Mouse (Mus musculus) embryonic facial prominence, embryonic 11.5 days (tissue): ENCODE results near the gene Svs3b. TPM values are rescaled to one million over a fixed set of nuclear protein-coding genes. Genes with fewer than 3 reads are reported as not detected.
"Not testable (repeated sequence)": the region's sequence is repeated elsewhere in the genome, so short reads cannot be mapped to it uniquely, and the experiment has no call there.

Source experiments
- ATAC-seq: fragments of 200-750 bp; cut with Nextera tagmentation; replicated peaks from 2 replicates; pipeline ENCODE4 v1.8.0; 2017; ENCODE audit warnings: low read depth; ENCODE audit not compliant: insufficient number of reproducible peaks, low FRiP score, low TSS enrichment
- DNase-seq: peaks from one replicate; pipeline ENCODE4 v3.0.0-alpha.2; 2015; ENCODE audit warnings: low spot score
- H3K27ac ChIP-seq: fragments of 300-500 bp; sonication (generic); replicated peaks from 2 replicates; pipeline ENCODE4 v1.5.1; 2014; ENCODE audit warnings: mild to moderate bottlenecking, low read depth, low read length, control low read depth
- H3K27me3 ChIP-seq: fragments of 300-500 bp; sonication (generic); 2 replicates; pipeline ENCODE4 v1.6.1; 2014; ENCODE audit warnings: mild to moderate bottlenecking, low read length, moderate library complexity, mixed read lengths; ENCODE audit not compliant: control insufficient read depth, insufficient read depth
- H3K36me3 ChIP-seq: fragments of 300-500 bp; sonication (generic); replicated peaks from 2 replicates; pipeline ENCODE4 v1.6.1; 2014; ENCODE audit warnings: low read depth, mild to moderate bottlenecking, low read length, moderate library complexity, mixed read lengths; ENCODE audit not compliant: control insufficient read depth, insufficient read depth
- H3K4me1 ChIP-seq: fragments of 300-500 bp; sonication (generic); 2 replicates; pipeline ENCODE4 v1.6.1; 2014; ENCODE audit warnings: low read length, mixed read lengths; ENCODE audit not compliant: control insufficient read depth, insufficient read depth
- H3K4me2 ChIP-seq: fragments of 300-500 bp; sonication (generic); 2 replicates; pipeline ENCODE4 v1.6.1; 2014; ENCODE audit warnings: low read depth, mild to moderate bottlenecking, control low read depth, low read length, moderate library complexity
- H3K4me3 ChIP-seq: fragments of 300-500 bp; sonication (generic); 2 replicates; pipeline ENCODE4 v1.5.1; 2014; ENCODE audit warnings: low read depth, low read length, control low read depth
- H3K9ac ChIP-seq: fragments of 300-500 bp; sonication (generic); replicated peaks from 2 replicates; pipeline ENCODE4 v1.6.1; 2014; ENCODE audit warnings: mild to moderate bottlenecking, control low read depth, low read length
- H3K9me3 ChIP-seq: fragments of 300-500 bp; sonication (generic); replicated peaks from 2 replicates; pipeline ENCODE4 v1.6.1; 2016; ENCODE audit warnings: mild to moderate bottlenecking, low read length, inconsistent platforms, mixed read lengths; ENCODE audit not compliant: control insufficient read depth
- WGBS: fragments of 180-500 bp; shearing (Covaris S2); extraction: QIAGEN DNeasy Blood & Tissue Kit; methylation state at CpG from one replicate; pipeline ENCODE4 v1.1.7; 2014; 5-methylcytosine and 5-hydroxymethylcytosine counted together
- polyA plus RNA-seq: library from polyadenylated mRNA; unstranded; fragments of >200 nt; fragmentation: Nextera tagmentation; extraction: Ambion mirVana; gene quantifications from 2 replicates; pipeline ENCODE4 v1.2.1, GENCODE M21; 2014

Svs3b gene
- polyA plus RNA-seq: not detected in 2 replicates

- not testable (repeated sequence) for H3K27ac ChIP-seq, H3K4me1 ChIP-seq, DNase-seq, H3K27me3 ChIP-seq, H3K4me2 ChIP-seq, ATAC-seq, H3K9ac ChIP-seq, H3K9me3 ChIP-seq, H3K36me3 ChIP-seq, H3K4me3 ChIP-seq
- WGBS: 90% methylated on average over 1 of the region's 1 CpGs
Observed at GRCm38 (mm10) chr2:164256540-164256939, at the start of gene Svs3b. Svs3b (minus strand) TSS chr2:164256640.

- H3K9ac ChIP-seq, H3K27me3 ChIP-seq, H3K4me1 ChIP-seq, H3K4me2 ChIP-seq, H3K36me3 ChIP-seq, H3K27ac ChIP-seq, DNase-seq, ATAC-seq, H3K4me3 ChIP-seq, H3K9me3 ChIP-seq: not testable (repeated sequence)
- WGBS: 78% methylated on average over 1 of the region's 1 CpGs
Observed at GRCm38 (mm10) chr2:164288968-164289367, 32.5 kb upstream of the Svs3b start, which contains the start of gene Svs3a. Svs3a (plus strand) TSS chr2:164289268.

GRCm38 (mm10) chr2:164278359-164278758 lies 21.9 kb upstream of the Svs3b start, which contains the start of gene Svs4:
Svs4 (minus strand) TSS chr2:164278459.
- Histone ChIP-seq H3K4me3 (no peak within 1 kb of the TSS), H3K4me1 (no peaks in the 10 kb centered on the region), H3K27ac (no peak within 1 kb of the TSS), H3K4me2 (no peak within 1 kb of the TSS), H3K9ac (no peak within 1 kb of the TSS), H3K27me3 (no peaks in the 10 kb centered on the region), H3K9me3 (no peaks in the 10 kb centered on the region), H3K36me3 (no peaks in the 10 kb centered on the region)
- ATAC-seq: no peak
- WGBS: 94% methylated on average over 4 of the region's 4 CpGs
- DNase-seq: no peak

- ATAC-seq: no peak
- 82% methylated on average over 3 of the region's 3 CpGs for whole genome bisulfite sequencing
Observed at GRCm38 (mm10) chr2:164238366-164238765, 18.1 kb downstream of the Svs3b start, which contains the start of gene Svs2. Svs2 (minus strand) TSS chr2:164238466.

GRCm38 (mm10) chr2:164232671-164233070 lies 23.8 kb downstream of the Svs3b start:
- Histone ChIP-seq H3K4me3 (no peak overlapping the region), H3K9me3 (no peaks in the 10 kb centered on the region), H3K27ac (no peak overlapping the region), H3K36me3 (no peaks in the 10 kb centered on the region), H3K9ac (no peak overlapping the region), H3K4me1 (no peaks in the 10 kb centered on the region), H3K4me2 (no peak overlapping the region), H3K27me3 (no peaks in the 10 kb centered on the region)
- 89% methylated on average over 8 of the region's 8 CpGs for whole genome bisulfite sequencing
- ATAC-seq: no peak
- no peak for DNase-seq

More at GRCm38 (mm10) chr2:164238366-164238765, 18.1 kb downstream of the Svs3b start, which contains the start of gene Svs2:
- no peak within 1 kb of the TSS for H3K27ac ChIP-seq
- H3K4me3 ChIP-seq: no peak within 1 kb of the TSS
- H3K9me3 ChIP-seq: no peaks in the 10 kb centered on the region
- H3K36me3 ChIP-seq: no peaks in the 10 kb centered on the region
- H3K4me1 ChIP-seq: no peaks in the 10 kb centered on the region
- H3K27me3 ChIP-seq: no peaks in the 10 kb centered on the region
- DNase-seq: no peak
- H3K4me2 ChIP-seq: no peak within 1 kb of the TSS
- H3K9ac ChIP-seq: no peak within 1 kb of the TSS

- H3K9me3 ChIP-seq: no peaks in the 10 kb centered on the region
- ATAC-seq (no peak), DNase-seq (no peak)
- no peaks in the 10 kb centered on the region for H3K36me3 ChIP-seq
- H3K4me3 ChIP-seq: no peak overlapping the region
- H3K9ac ChIP-seq: no peak overlapping the region
- H3K27ac ChIP-seq: no peak overlapping the region
- H3K27me3 ChIP-seq: no peaks in the 10 kb centered on the region
- WGBS: 87% methylated on average over 8 of the region's 8 CpGs
- H3K4me1 ChIP-seq: no peaks in the 10 kb centered on the region
- H3K4me2 ChIP-seq: no peak overlapping the region
Observed at GRCm38 (mm10) chr2:164228361-164229070, 27.9 kb downstream of the Svs3b start.

- WGBS: 75% methylated on average over 11 of the region's 11 CpGs
- H3K4me3 ChIP-seq: no peak within 1 kb of the TSS
- no peaks in the 10 kb centered on the region for H3K4me1 ChIP-seq
- no peak within 1 kb of the TSS for H3K4me2 ChIP-seq
- H3K9ac ChIP-seq: no peak within 1 kb of the TSS
- no peaks in the 10 kb centered on the region for H3K27me3 ChIP-seq
- ATAC-seq: no peak
- no peaks in the 10 kb centered on the region for H3K9me3 ChIP-seq
- no peak for DNase-seq
- H3K27ac ChIP-seq: no peak within 1 kb of the TSS
- no peaks in the 10 kb centered on the region for H3K36me3 ChIP-seq
Observed at GRCm38 (mm10) chr2:164221522-164221921, 34.9 kb downstream of the Svs3b start, which contains the start of gene Wfdc15b. Wfdc15b (minus strand) TSS chr2:164221660.

GRCm38 (mm10) chr2:164219295-164219694 lies 37.1 kb downstream of the Svs3b start:
- H3K27ac ChIP-seq: no peak overlapping the region
- H3K4me1 ChIP-seq: no peaks in the 10 kb centered on the region
- 80% methylated on average over 9 of the region's 9 CpGs for WGBS
- H3K9ac ChIP-seq: no peak overlapping the region
- H3K9me3 ChIP-seq: no peaks in the 10 kb centered on the region
- no peak for ATAC-seq
- H3K27me3 ChIP-seq: no peaks in the 10 kb centered on the region
- DNase-seq: no peak
- no peak overlapping the region for H3K4me3 ChIP-seq
- H3K4me2 ChIP-seq: no peak overlapping the region
- no peaks in the 10 kb centered on the region for H3K36me3 ChIP-seq
